Mouse (Mus musculus) heart, embryonic 15.5 days (tissue): Measurements from ENCODE around the gene Scfd2. TPM values are rescaled to one million over a fixed set of nuclear protein-coding genes. Genes with fewer than 3 reads are reported as not detected.

ENCODE experiments used
- ATAC-seq: fragments of 200-750 bp; cut with Nextera tagmentation; replicated peaks from 2 replicates; pipeline ENCODE4 v1.8.0; 2017; ENCODE audit warnings: low read depth, moderate TSS enrichment; ENCODE audit not compliant: insufficient number of reproducible peaks, insufficient read depth, low FRiP score
- H3K27ac ChIP-seq: fragments of 300-500 bp; sonication (generic); 2 replicates; pipeline ENCODE4 v1.5.1; 2015; ENCODE audit warnings: mild to moderate bottlenecking, inconsistent platforms
- H3K27me3 ChIP-seq: fragments of 300-500 bp; sonication (generic); 2 replicates; pipeline ENCODE4 v1.6.1; 2015; ENCODE audit warnings: inconsistent platforms
- H3K36me3 ChIP-seq: fragments of 300-500 bp; sonication (generic); 2 replicates; pipeline ENCODE4 v1.6.1; 2015; ENCODE audit warnings: mild to moderate bottlenecking, inconsistent platforms
- H3K4me1 ChIP-seq: fragments of 300-500 bp; sonication (generic); replicated peaks from 2 replicates; pipeline ENCODE4 v1.6.1; 2015; ENCODE audit warnings: inconsistent platforms
- H3K4me2 ChIP-seq: fragments of 300-500 bp; sonication (generic); 2 replicates; pipeline ENCODE4 v1.6.1; 2015; ENCODE audit warnings: inconsistent platforms, mild to moderate bottlenecking, moderate library complexity
- H3K4me3 ChIP-seq: fragments of 300-500 bp; sonication (generic); 2 replicates; pipeline ENCODE4 v1.5.1; 2015; ENCODE audit warnings: mild to moderate bottlenecking, inconsistent platforms
- H3K9ac ChIP-seq: fragments of 300-500 bp; sonication (generic); 2 replicates; pipeline ENCODE4 v1.6.1; 2015; ENCODE audit warnings: mild to moderate bottlenecking, inconsistent platforms
- H3K9me3 ChIP-seq: fragments of 300-500 bp; sonication (generic); replicated peaks from 2 replicates; pipeline ENCODE4 v1.6.1; 2016; ENCODE audit warnings: inconsistent platforms
- WGBS: fragments of 180-500 bp; shearing (Covaris S2); methylation state at CpG from one replicate; pipeline ENCODE4 v1.1.7; 2015; ENCODE audit warnings: mixed read lengths; 5-methylcytosine and 5-hydroxymethylcytosine counted together
- polyA plus RNA-seq: library from polyadenylated mRNA; unstranded; fragments of >200 nt; fragmentation: Nextera tagmentation; extraction: Ambion mirVana; gene quantifications from 2 replicates; pipeline ENCODE4 v1.2.1, GENCODE M21; 2015

Scfd2 gene
- polyA plus RNA-seq, 1 experiment from 2014 or later = 12.8 TPM

- Histone ChIP-seq H3K4me1 (peaks cover 4% of the 10 kb centered on the region), H3K27ac (no peak overlapping the region), H3K9ac (no peak overlapping the region), H3K4me3 (no peak overlapping the region), H3K27me3 (no peaks in the 10 kb centered on the region), H3K4me2 (no peak overlapping the region), H3K9me3 (no peaks in the 10 kb centered on the region), H3K36me3 (no peaks in the 10 kb centered on the region)
- ATAC-seq = no peak
- 53% methylated on average over 5 of the region's 5 CpGs for WGBS
Measured at GRCm38 (mm10) chr5:74404083-74404482, 127.5 kb downstream of the Scfd2 start.

GRCm38 (mm10) chr5:74402626-74403025 lies 128.9 kb downstream of the Scfd2 start:
- no peak overlapping the region for H3K4me2 ChIP-seq
- 60% methylated on average over 4 of the region's 4 CpGs for WGBS
- no peak overlapping the region for H3K9ac ChIP-seq
- no peaks in the 10 kb centered on the region for H3K36me3 ChIP-seq
- H3K27ac ChIP-seq = no peak overlapping the region
- H3K4me1 ChIP-seq = peaks cover 4% of the 10 kb centered on the region
- H3K4me3 ChIP-seq = no peak overlapping the region
- no peak for ATAC-seq
- no peaks in the 10 kb centered on the region for H3K27me3 ChIP-seq
- H3K9me3 ChIP-seq = no peaks in the 10 kb centered on the region

- H3K4me1 ChIP-seq = peaks cover 25% of the 10 kb centered on the region
- no peak for ATAC-seq
- no peaks in the 10 kb centered on the region for H3K36me3 ChIP-seq
- H3K4me2 ChIP-seq = no peak overlapping the region
- H3K4me3 ChIP-seq = no peak overlapping the region
- 63% methylated on average over 2 of the region's 2 CpGs for WGBS
- H3K27me3 ChIP-seq = no peaks in the 10 kb centered on the region
- no peak overlapping the region for H3K9ac ChIP-seq
- no peak overlapping the region for H3K27ac ChIP-seq
- no peaks in the 10 kb centered on the region for H3K9me3 ChIP-seq
Measured at GRCm38 (mm10) chr5:74391806-74392205, 139.8 kb downstream of the Scfd2 start.

GRCm38 (mm10) chr5:74391346-74391745 lies 140.2 kb downstream of the Scfd2 start:
- Histone ChIP-seq H3K27me3 (no peaks in the 10 kb centered on the region), H3K36me3 (no peaks in the 10 kb centered on the region), H3K9ac (no peak overlapping the region), H3K9me3 (no peaks in the 10 kb centered on the region), H3K4me2 (no peak overlapping the region), H3K4me3 (no peak overlapping the region), H3K4me1 (peaks cover 26% of the 10 kb centered on the region), H3K27ac (no peak overlapping the region)
- no peak for ATAC-seq
- 72% methylated on average over 5 of the region's 5 CpGs for WGBS

- Histone ChIP-seq H3K4me3 (no peak overlapping the region), H3K9me3 (no peaks in the 10 kb centered on the region), H3K27ac (peak overlapping the region; percentile 73), H3K9ac (no peak overlapping the region), H3K36me3 (no peaks in the 10 kb centered on the region), H3K4me2 (no peak overlapping the region), H3K27me3 (no peaks in the 10 kb centered on the region), H3K4me1 (peaks cover 29% of the 10 kb centered on the region)
- WGBS = 55% methylated on average over 2 of the region's 2 CpGs
- no peak for ATAC-seq
Measured at GRCm38 (mm10) chr5:74388849-74389248, 142.7 kb downstream of the Scfd2 start.

- peaks cover 29% of the 10 kb centered on the region for H3K4me1 ChIP-seq
- no peaks in the 10 kb centered on the region for H3K9me3 ChIP-seq
- H3K36me3 ChIP-seq = no peaks in the 10 kb centered on the region
- no peak overlapping the region for H3K4me3 ChIP-seq
- 43% methylated on average over 6 of the region's 6 CpGs for WGBS
- H3K4me2 ChIP-seq = no peak overlapping the region
- peak overlapping the region; percentile 73 for H3K27ac ChIP-seq
- H3K9ac ChIP-seq = no peak overlapping the region
- ATAC-seq = 0 out of 2 replicates have a peak, but pooled peaks have one; percentile 18
- no peaks in the 10 kb centered on the region for H3K27me3 ChIP-seq
Measured at GRCm38 (mm10) chr5:74388101-74388500, 143.5 kb downstream of the Scfd2 start.

- H3K4me1 ChIP-seq = peaks cover 29% of the 10 kb centered on the region
Measured at GRCm38 (mm10) chr5:74387143-74387886, 144.2 kb downstream of the Scfd2 start.

GRCm38 (mm10) chr5:74380045-74380444 lies 151.5 kb downstream of the Scfd2 start:
- Histone ChIP-seq H3K4me1 (no peaks in the 10 kb centered on the region), H3K36me3 (no peaks in the 10 kb centered on the region), H3K27ac (peak overlapping the region; percentile 24; the same call in 1 of the 2 replicates), H3K4me3 (no peak overlapping the region), H3K27me3 (no peaks in the 10 kb centered on the region), H3K9ac (no peak overlapping the region), H3K9me3 (no peaks in the 10 kb centered on the region), H3K4me2 (no peak overlapping the region)
- ATAC-seq = no peak
- WGBS = 39% methylated on average over 5 of the region's 5 CpGs

More at GRCm38 (mm10) chr5:74387143-74387886, 144.2 kb downstream of the Scfd2 start:
- no peak overlapping the region for H3K4me3 ChIP-seq
- H3K27ac ChIP-seq = peak overlapping the region; percentile 73
- no peaks in the 10 kb centered on the region for H3K36me3 ChIP-seq
- H3K9me3 ChIP-seq = no peaks in the 10 kb centered on the region
- no peak overlapping the region for H3K4me2 ChIP-seq
- WGBS = 48% methylated on average over 1 of the region's 1 CpGs
- no peaks in the 10 kb centered on the region for H3K27me3 ChIP-seq
- ATAC-seq = no peak
- no peak overlapping the region for H3K9ac ChIP-seq

GRCm38 (mm10) chr5:74366710-74367101 lies 164.9 kb downstream of the Scfd2 start:
- ATAC-seq = no peak
- WGBS = 56% methylated on average over 9 of the region's 9 CpGs
- no peak overlapping the region for H3K4me2 ChIP-seq

GRCm38 (mm10) chr5:74365984-74366709 lies 165.4 kb downstream of the Scfd2 start:
- peaks cover 15% of the 10 kb centered on the region for H3K4me1 ChIP-seq
- H3K9me3 ChIP-seq = no peaks in the 10 kb centered on the region
- no peaks in the 10 kb centered on the region for H3K36me3 ChIP-seq
- no peak overlapping the region for H3K4me3 ChIP-seq
- no peak overlapping the region for H3K27ac ChIP-seq
- H3K27me3 ChIP-seq = no peaks in the 10 kb centered on the region
- no peak for ATAC-seq
- H3K4me2 ChIP-seq = no peak overlapping the region
- no peak overlapping the region for H3K9ac ChIP-seq
- 49% methylated on average over 4 of the region's 4 CpGs for WGBS

More at GRCm38 (mm10) chr5:74366710-74367101, 164.9 kb downstream of the Scfd2 start:
- Histone ChIP-seq H3K36me3 (no peaks in the 10 kb centered on the region), H3K4me1 (peaks cover 13% of the 10 kb centered on the region), H3K27me3 (no peaks in the 10 kb centered on the region), H3K27ac (no peak overlapping the region), H3K9ac (no peak overlapping the region), H3K4me3 (no peak overlapping the region), H3K9me3 (no peaks in the 10 kb centered on the region)

GRCm38 (mm10) chr5:74365408-74365807 lies 166.2 kb downstream of the Scfd2 start:
- no peak overlapping the region for H3K4me3 ChIP-seq
- ATAC-seq = no peak

More at GRCm38 (mm10) chr5:74365408-74365807, 166.2 kb downstream of the Scfd2 start:
- Histone ChIP-seq H3K9ac (no peak overlapping the region), H3K4me2 (no peak overlapping the region), H3K36me3 (no peaks in the 10 kb centered on the region), H3K4me1 (peaks cover 19% of the 10 kb centered on the region), H3K27me3 (no peaks in the 10 kb centered on the region), H3K27ac (no peak overlapping the region), H3K9me3 (no peaks in the 10 kb centered on the region)
- WGBS = 76% methylated on average over 6 of the region's 6 CpGs
